Mouse (Mus musculus) forebrain, embryonic 14.5 days (tissue): Measurements from ENCODE around the gene Pate2. TPM values are rescaled to one million over a fixed set of nuclear protein-coding genes. Genes with fewer than 3 reads are reported as not detected.
A peak's percentile ranks its signal among the peaks of the same experiment; 100 is the strongest.

Experiments used
- ATAC-seq: fragments of 200-750 bp; cut with Nextera tagmentation; 2 replicates; pipeline ENCODE4 v1.8.0; 2017; ENCODE audit warnings: mild to moderate bottlenecking, moderate library complexity
- DNase-seq: peaks from one replicate; pipeline ENCODE4 v3.0.0-alpha.2; 2015; ENCODE audit warnings: low spot score
- H3K27ac ChIP-seq: fragments of 300-500 bp; sonication (generic); 2 replicates; pipeline ENCODE4 v1.5.1; 2014; ENCODE audit warnings: low read depth, mild to moderate bottlenecking, control low read depth, low read length, moderate library complexity
- H3K27me3 ChIP-seq: fragments of 300-500 bp; sonication (generic); replicated peaks from 2 replicates; pipeline ENCODE4 v1.6.1; 2014; ENCODE audit warnings: low read length, control low read depth, mixed read lengths; ENCODE audit not compliant: control insufficient read depth, insufficient read depth
- H3K36me3 ChIP-seq: fragments of 300-500 bp; sonication (generic); 2 replicates; pipeline ENCODE4 v1.6.1; 2014; ENCODE audit warnings: low read length, control low read depth; ENCODE audit not compliant: control insufficient read depth, insufficient read depth
- H3K4me1 ChIP-seq: fragments of 300-500 bp; sonication (generic); 2 replicates; pipeline ENCODE4 v1.6.1; 2014; ENCODE audit warnings: antibody characterized with exemption, low read length, control low read depth; ENCODE audit not compliant: control insufficient read depth, insufficient read depth
- H3K4me2 ChIP-seq: fragments of 300-500 bp; sonication (generic); 2 replicates; pipeline ENCODE4 v1.6.1; 2014; ENCODE audit warnings: mild to moderate bottlenecking, control low read depth, low read length
- H3K4me3 ChIP-seq: fragments of 300-500 bp; sonication (generic); 2 replicates; pipeline ENCODE4 v1.5.1; 2014; ENCODE audit warnings: low read depth, low read length, control low read depth
- H3K9ac ChIP-seq: fragments of 300-500 bp; sonication (generic); 2 replicates; pipeline ENCODE4 v1.6.1; 2014; ENCODE audit warnings: mild to moderate bottlenecking, low read length, control low read depth, moderate library complexity
- H3K9me3 ChIP-seq: fragments of 300-500 bp; sonication (generic); replicated peaks from 2 replicates; pipeline ENCODE4 v1.6.1; 2016; ENCODE audit warnings: low read length, control low read depth, mixed read lengths; ENCODE audit not compliant: control insufficient read depth
- WGBS: fragments of 180-500 bp; shearing (Covaris S2); extraction: QIAGEN DNeasy Blood & Tissue Kit; methylation state at CpG from one replicate; pipeline ENCODE4 v1.1.7; 2014; 5-methylcytosine and 5-hydroxymethylcytosine counted together
- polyA plus RNA-seq: library from polyadenylated mRNA; unstranded; fragments of >200 nt; fragmentation: Nextera tagmentation; extraction: Ambion mirVana; gene quantifications from 2 replicates; pipeline ENCODE4 v1.2.1, GENCODE M21; 2014

The Pate2 gene
- polyA plus RNA-seq, 1 experiment from 2014 or later, result 0.51 TPM

DNA sequence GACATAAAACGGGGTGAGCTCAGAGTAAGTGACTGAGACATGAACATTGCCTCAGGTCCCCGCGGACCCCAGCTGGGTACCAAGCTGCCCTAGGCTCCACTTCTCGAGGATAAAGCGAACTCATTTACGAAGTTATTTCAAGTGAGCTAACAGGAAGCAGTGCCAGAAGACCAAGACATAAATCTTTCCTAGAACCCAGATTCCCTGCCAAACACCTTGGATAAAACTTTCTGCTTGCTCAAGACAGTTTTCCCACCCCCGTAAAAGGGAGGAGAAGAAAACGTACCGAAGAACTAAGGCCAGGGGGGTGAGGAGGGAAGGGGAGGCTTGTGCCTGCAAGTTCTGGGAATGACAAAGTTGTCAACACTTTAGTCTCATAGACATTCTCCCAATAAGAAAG is 36.8 kb upstream of the Pate2 start:
- WGBS, result 79% methylated on average over 9 of the region's 9 CpGs
- Histone ChIP-seq H3K9ac (no peak overlapping the region), H3K4me1 (no peaks in the 10 kb centered on the region)

DNA sequence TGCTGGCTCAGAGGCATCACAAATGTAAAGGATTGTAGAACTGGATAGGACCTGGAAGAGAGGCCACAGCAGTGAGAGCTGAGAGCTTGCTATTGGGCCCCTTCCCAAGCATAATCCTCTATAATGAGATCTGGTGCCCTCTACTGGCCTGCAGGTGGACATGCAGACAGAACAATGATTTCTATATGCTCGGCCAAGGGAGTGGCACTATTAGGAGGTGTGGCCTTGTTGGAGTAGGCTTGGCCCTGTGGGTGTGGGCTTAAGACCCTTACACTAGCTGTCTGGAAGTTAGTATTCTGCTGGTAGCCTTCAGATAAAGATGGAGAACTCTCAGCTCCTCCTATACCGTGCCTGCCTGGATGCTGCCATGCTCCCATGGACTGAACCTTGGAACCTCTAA is 35.0 kb upstream of the Pate2 start:
- H3K9ac ChIP-seq, result no peak overlapping the region
- H3K27me3 ChIP-seq, result 0 out of 2 replicates have a peak, but pooled peaks cover 2% of the 10 kb centered on the region
- ATAC-seq, result peak; percentile 94
- H3K4me3 ChIP-seq, result no peak overlapping the region
- H3K4me1 ChIP-seq, result no peaks in the 10 kb centered on the region
- WGBS, result 6% methylated on average over 2 of the region's 2 CpGs
- no peaks in the 10 kb centered on the region for H3K9me3 ChIP-seq
- DNase-seq, result peak; percentile 90
- no peaks in the 10 kb centered on the region for H3K36me3 ChIP-seq
- H3K27ac ChIP-seq, result no peak overlapping the region
- no peak overlapping the region for H3K4me2 ChIP-seq

More for the DNA sequence above, 36.8 kb upstream of the Pate2 start:
- ATAC-seq (no peak), DNase-seq (no peak)
- H3K27me3 ChIP-seq, result 0 out of 2 replicates have a peak, but pooled peaks cover 2% of the 10 kb centered on the region
- no peak overlapping the region for H3K4me3 ChIP-seq
- no peak overlapping the region for H3K27ac ChIP-seq
- no peaks in the 10 kb centered on the region for H3K9me3 ChIP-seq
- no peak overlapping the region for H3K4me2 ChIP-seq
- H3K36me3 ChIP-seq, result no peaks in the 10 kb centered on the region

DNA sequence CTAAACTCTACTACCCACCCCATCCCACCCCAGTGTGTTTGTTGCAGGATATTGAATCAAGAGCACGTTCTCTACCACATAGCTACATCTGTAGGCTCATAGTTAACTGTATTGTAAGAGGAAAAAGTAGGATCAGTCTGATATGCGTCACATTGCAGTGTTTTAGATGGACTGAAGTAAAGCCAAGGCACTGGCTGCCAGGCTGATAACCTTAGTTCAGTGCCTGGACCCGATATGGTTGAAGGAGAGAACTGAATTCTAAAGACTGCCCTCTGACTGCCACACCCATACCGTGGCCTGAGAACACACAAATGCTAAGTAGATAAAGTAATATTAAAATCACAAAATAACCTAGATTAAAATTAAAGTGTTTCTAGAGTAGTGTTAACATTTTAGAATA is 34.2 kb upstream of the Pate2 start:
- no peak overlapping the region for H3K27ac ChIP-seq
- H3K4me2 ChIP-seq, result no peak overlapping the region

DNA sequence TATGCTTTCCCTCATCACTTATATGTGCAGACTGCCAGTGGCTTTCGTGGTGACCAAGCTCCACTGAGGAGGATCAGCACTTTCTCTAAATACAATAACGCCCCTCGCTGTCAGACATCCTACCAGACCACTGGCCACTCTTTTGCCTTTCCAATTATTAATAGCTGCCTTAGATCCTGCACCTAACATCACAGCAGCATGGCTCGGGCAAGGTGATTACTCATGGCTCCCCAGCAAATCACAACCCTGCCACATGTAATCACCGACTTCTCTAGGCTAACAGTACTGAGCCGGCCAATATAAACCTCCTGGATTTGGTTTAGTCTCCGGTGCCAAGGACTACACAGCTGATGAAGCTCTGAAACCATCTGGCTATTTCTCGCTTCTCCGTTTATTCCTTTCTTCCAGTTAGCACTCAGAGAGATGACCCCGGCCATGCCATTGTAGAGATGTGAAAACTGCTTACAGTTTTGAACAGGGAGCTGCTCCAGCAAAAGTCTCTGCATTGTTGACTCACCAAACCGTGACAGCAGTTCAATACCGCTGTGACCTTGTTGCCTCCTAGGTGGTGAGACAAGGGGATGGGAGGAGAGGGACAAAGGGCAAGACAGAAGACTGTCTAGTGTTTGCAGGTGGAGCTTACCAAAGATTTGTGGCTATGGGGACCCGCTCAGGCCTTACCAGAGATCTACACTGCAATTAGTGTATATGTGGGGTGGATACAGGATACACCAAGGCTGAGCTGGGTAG is 30.9 kb upstream of the Pate2 start:
- H3K4me3 ChIP-seq, result no peak overlapping the region
- H3K36me3 ChIP-seq, result no peaks in the 10 kb centered on the region
- no peak overlapping the region for H3K4me2 ChIP-seq
- no peaks in the 10 kb centered on the region for H3K27me3 ChIP-seq
- WGBS, result 77% methylated on average over 13 of the region's 13 CpGs
- no peaks in the 10 kb centered on the region for H3K9me3 ChIP-seq
- H3K9ac ChIP-seq, result no peak overlapping the region
- H3K4me1 ChIP-seq, result no peaks in the 10 kb centered on the region
- peak; percentile 29 for DNase-seq
- H3K27ac ChIP-seq, result no peak overlapping the region
- no peak for ATAC-seq

More for the DNA sequence above, 34.2 kb upstream of the Pate2 start:
- Histone ChIP-seq H3K4me3 (no peak overlapping the region), H3K9ac (no peak overlapping the region), H3K9me3 (no peaks in the 10 kb centered on the region), H3K36me3 (no peaks in the 10 kb centered on the region), H3K27me3 (0 out of 2 replicates have a peak, but pooled peaks cover 2% of the 10 kb centered on the region), H3K4me1 (no peaks in the 10 kb centered on the region)
- ATAC-seq (no peak), DNase-seq (no peak)
- 86% methylated on average over 4 of the region's 4 CpGs for WGBS

DNA sequence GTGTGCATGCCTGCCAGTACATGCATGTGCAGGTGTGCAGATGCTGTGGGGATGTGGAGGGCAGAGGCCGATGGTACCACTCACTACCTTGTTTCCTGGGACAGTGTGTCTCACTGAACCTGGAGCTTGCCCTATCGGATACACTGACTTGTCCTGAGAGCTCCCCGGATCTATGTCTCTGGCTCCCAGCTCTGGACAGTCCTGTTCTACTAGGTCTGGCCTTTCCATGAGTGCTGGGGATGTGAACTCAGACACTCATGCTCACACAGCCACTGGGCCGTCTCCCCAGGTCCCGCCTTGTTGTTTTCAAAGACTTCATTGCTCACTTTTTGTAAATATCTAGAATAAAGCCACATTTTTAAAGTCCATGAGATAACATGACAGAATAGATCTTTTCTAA is 29.1 kb upstream of the Pate2 start:
- no peak for DNase-seq
- no peaks in the 10 kb centered on the region for H3K9me3 ChIP-seq
- H3K4me2 ChIP-seq, result no peak overlapping the region
- H3K27me3 ChIP-seq, result no peaks in the 10 kb centered on the region
- no peak for ATAC-seq
- 89% methylated on average over 5 of the region's 5 CpGs for WGBS
- H3K9ac ChIP-seq, result no peak overlapping the region
- H3K36me3 ChIP-seq, result 0 out of 2 replicates have a peak, but pooled peaks cover 3% of the 10 kb centered on the region
- no peak overlapping the region for H3K27ac ChIP-seq
- no peak overlapping the region for H3K4me3 ChIP-seq
- H3K4me1 ChIP-seq, result no peaks in the 10 kb centered on the region

DNA sequence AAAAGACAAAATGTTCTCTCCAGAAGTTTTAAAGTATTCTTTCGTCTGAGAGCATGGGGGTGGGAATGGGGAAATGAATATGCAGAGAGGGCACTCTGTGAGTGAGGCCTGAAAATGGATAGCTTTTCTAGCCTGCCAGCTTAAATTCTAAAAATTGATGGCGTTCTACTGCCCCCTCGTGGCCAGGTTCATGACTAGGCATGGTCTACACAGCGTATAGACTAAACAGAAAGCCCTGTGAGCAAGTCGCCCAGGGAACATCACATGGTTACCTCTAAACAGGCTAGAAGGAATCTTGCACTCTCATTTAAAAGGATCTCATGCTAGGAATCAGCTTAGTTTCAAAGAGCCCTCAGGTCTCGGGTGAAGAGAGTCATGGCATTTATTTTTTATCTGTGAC is 28.6 kb upstream of the Pate2 start:
- Histone ChIP-seq H3K9me3 (no peaks in the 10 kb centered on the region), H3K36me3 (0 out of 2 replicates have a peak, but pooled peaks cover 5% of the 10 kb centered on the region), H3K4me2 (no peak overlapping the region), H3K9ac (no peak overlapping the region), H3K27ac (no peak overlapping the region), H3K4me1 (no peaks in the 10 kb centered on the region), H3K27me3 (no peaks in the 10 kb centered on the region), H3K4me3 (no peak overlapping the region)
- WGBS, result 7% methylated on average over 6 of the region's 6 CpGs
- DNase-seq (peak; percentile 92), ATAC-seq (peak; percentile 87)

DNA sequence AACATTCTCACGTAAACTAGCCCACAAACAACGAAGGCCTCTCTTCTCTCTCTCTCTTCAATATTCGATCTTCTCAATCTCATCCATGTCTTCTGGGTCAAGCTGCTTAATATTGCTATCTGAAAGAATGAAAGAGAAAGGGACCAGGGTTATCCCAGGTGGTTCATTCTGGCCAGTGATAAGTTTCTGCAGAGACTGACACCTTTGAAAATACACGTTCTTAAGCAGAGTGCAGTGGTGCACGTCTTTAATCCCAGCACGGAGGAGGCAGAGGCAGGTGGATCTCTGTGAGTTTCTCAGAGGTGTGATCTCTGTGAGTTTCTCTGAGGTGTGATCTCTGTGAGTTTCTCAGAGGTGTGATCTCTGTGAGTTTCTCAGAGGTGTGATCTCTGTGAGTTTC is 28.1 kb upstream of the Pate2 start:
- DNase-seq, result no peak
- no peak overlapping the region for H3K9ac ChIP-seq
- no peak overlapping the region for H3K4me2 ChIP-seq

DNA sequence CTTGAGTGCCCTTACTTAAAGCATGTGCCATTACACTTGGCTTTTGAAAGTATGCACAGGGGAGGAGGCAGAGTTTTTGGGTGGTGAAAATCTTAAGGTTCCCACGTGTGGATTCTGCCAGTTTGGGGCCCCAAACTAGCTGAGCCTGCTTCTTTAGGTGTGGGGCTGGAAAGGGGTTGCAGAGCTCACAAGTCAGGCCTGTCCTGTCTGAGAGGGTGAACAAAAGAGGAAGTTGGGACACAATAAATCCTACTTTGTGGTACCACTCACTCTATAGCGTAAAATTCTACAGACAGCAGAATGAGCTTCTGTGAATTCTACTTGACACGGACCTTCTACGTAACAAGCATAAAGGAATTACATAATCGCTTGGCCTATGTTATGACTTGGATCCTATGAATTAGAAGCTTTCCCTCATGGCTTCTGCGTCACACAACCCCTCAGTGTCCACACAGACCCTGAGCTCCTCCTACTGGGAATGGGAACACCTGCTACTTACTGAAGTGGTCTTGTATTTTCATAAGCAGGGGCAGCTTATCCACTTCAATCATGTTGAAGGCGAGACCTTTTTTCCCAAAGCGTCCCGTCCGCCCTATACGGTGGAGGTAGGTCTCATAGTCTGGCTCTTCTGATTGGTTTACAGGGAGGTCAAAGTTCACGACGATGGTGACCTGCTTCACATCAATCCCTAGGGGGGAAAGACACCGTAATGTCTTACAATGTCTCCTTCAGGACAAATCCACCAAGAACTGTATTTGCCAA is 26.8 kb upstream of the Pate2 start:
- H3K4me3 ChIP-seq, result no peak overlapping the region
- ATAC-seq (no peak), DNase-seq (no peak)
- H3K9me3 ChIP-seq, result no peaks in the 10 kb centered on the region
- 0 out of 2 replicates have a peak, but pooled peaks cover 7% of the 10 kb centered on the region for H3K36me3 ChIP-seq
- H3K4me1 ChIP-seq, result no peaks in the 10 kb centered on the region
- no peaks in the 10 kb centered on the region for H3K27me3 ChIP-seq
- no peak overlapping the region for H3K4me2 ChIP-seq
- H3K9ac ChIP-seq, result no peak overlapping the region
- WGBS, result 89% methylated on average over 14 of the region's 14 CpGs
- H3K27ac ChIP-seq, result no peak overlapping the region

More for the DNA sequence above, 28.1 kb upstream of the Pate2 start:
- H3K27me3 ChIP-seq, result no peaks in the 10 kb centered on the region
- H3K36me3 ChIP-seq, result 0 out of 2 replicates have a peak, but pooled peaks cover 5% of the 10 kb centered on the region
- ATAC-seq, result no peak
- no peak overlapping the region for H3K27ac ChIP-seq
- no peaks in the 10 kb centered on the region for H3K4me1 ChIP-seq
- no peak overlapping the region for H3K4me3 ChIP-seq
- 68% methylated on average over 6 of the region's 6 CpGs for WGBS
- H3K9me3 ChIP-seq, result no peaks in the 10 kb centered on the region

DNA sequence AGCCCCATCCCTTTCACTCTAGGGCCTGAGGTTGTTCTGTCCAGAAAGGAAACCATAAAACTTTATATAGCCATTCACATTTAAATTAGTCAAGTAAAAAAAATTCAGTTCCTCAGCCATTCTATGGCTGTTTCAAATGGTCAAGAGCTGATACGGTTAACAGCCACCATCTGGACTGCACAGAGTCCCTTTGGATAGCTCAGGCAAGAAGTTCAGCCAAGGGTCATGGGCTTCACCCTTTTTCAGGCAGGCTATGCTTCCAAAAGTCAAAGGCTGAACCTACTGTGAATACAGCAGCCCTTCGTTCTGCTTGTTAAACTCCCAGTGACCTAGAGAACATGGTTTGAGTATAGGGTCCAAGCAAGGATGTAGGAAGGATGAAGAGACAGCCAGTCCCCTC is 25.4 kb upstream of the Pate2 start:
- H3K36me3 ChIP-seq, result 0 out of 2 replicates have a peak, but pooled peaks cover 8% of the 10 kb centered on the region

More for the DNA sequence above, 25.4 kb upstream of the Pate2 start:
- Histone ChIP-seq H3K4me2 (no peak overlapping the region), H3K27me3 (no peaks in the 10 kb centered on the region), H3K4me3 (no peak overlapping the region), H3K4me1 (no peaks in the 10 kb centered on the region), H3K9ac (no peak overlapping the region), H3K9me3 (no peaks in the 10 kb centered on the region), H3K27ac (no peak overlapping the region)
- no peak for DNase-seq
- 86% methylated on average over 2 of the region's 2 CpGs for WGBS
- no peak for ATAC-seq
